In the genomic region with DNA sequence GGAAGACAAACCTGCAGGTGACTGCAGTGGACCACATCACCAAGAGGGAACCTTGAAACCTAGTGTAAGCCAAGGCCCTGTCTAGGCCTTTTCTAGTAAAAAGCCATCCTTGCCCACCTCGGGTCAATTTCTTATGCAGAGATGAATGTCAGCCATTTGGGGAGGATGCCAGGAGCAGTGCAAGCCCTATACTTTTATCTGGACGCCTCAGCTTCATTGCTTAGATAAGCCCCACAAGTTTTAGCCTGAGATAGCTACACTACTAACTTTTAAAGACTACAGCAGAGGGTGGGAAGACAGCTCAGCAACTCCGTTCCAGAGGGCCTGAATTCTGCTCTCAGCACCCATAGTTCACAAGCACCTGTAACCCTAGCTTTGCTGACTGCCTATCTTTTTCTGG, we compare ENCODE assay signal across 10 mouse cellular contexts. TPM values are rescaled to one million over a fixed set of nuclear protein-coding genes. Genes with fewer than 3 reads are reported as not detected.
DNase-seq lines count a peak whose midpoint lies in the region; ATAC-seq lines count a peak whose summit lies in the region.
"Had no signal": no experiment of that assay in that cellular context is flagged by ENCODE, and none has a peak within 500 bp of the region (broad histone marks: within the 10 kb centered on the region; RNA-seq: fewer than 3 reads in every experiment).

No protein-coding gene starts in this region.

- H3K9me3 ChIP-seq in forebrain, embryonic 10.5 days, result peaks cover 9% of the 10 kb centered on the region
- H3K9me3 ChIP-seq in forebrain, embryonic 15.5 days, result no peaks in the 10 kb centered on the region
- H3K9me3 ChIP-seq in midbrain, embryonic 10.5 days (replicated peaks), result peaks cover 7% of the 10 kb centered on the region
- H3K9me3 ChIP-seq in midbrain, embryonic 11.5 days (ENCODE audit: control insufficient read depth, low read length), result no peaks in the 10 kb centered on the region; the same call in 1 of the 2 replicates
- no peaks in the 10 kb centered on the region; the same call in 1 of the 2 replicates for H3K9me3 ChIP-seq in limb, embryonic 10.5 days (replicated peaks)
- H3K9me3 ChIP-seq in neural tube, embryonic 13.5 days, result no peaks in the 10 kb centered on the region

- no peak overlapping the region for H3K9ac ChIP-seq in forebrain, embryonic 15.5 days (replicated peaks)
- no peak overlapping the region for H3K9ac ChIP-seq in midbrain, embryonic 11.5 days (ENCODE audit: low read length)
- H3K9ac ChIP-seq in neural tube, embryonic 13.5 days, result no peak overlapping the region

- H3K27ac ChIP-seq in forebrain, embryonic 10.5 days, result no peak overlapping the region
- no peak overlapping the region for H3K27ac ChIP-seq in forebrain, embryonic 15.5 days (replicated peaks)
- no peak overlapping the region for H3K27ac ChIP-seq in midbrain, embryonic 10.5 days (replicated peaks)
- H3K27ac ChIP-seq in midbrain, embryonic 11.5 days (ENCODE audit: low read depth, low read length), result no peak overlapping the region
- H3K27ac ChIP-seq in limb, embryonic 10.5 days, result no peak overlapping the region
- no peak overlapping the region for H3K27ac ChIP-seq in neural tube, embryonic 13.5 days (replicated peaks)

- no peak for DNase-seq in forebrain, embryonic 10.5 days (ENCODE audit: extremely low spot score, low spot score)
- DNase-seq in midbrain, embryonic 10.5 days (ENCODE audit: low spot score), result no peak
- no peak for DNase-seq in midbrain, embryonic 11.5 days (ENCODE audit: low spot score, missing footprints)
- no peak for DNase-seq in limb, embryonic 10.5 days (ENCODE audit: low spot score)
- no peak for DNase-seq in right cerebral cortex, adult 18-20 months
- no peak for DNase-seq in kidney, adult 9 months
- DNase-seq: cerebellum, adult 18-20 months had no signal

- H3K4me3 ChIP-seq in forebrain, embryonic 10.5 days, result peak overlapping the region; percentile 100; the same call in 1 of the 2 replicates
- H3K4me3 ChIP-seq in forebrain, embryonic 15.5 days, result no peak overlapping the region
- H3K4me3 ChIP-seq in midbrain, embryonic 10.5 days, result 0 out of 2 replicates have a peak overlapping the region, but pooled peaks have one; percentile 12
- H3K4me3 ChIP-seq in midbrain, embryonic 11.5 days (ENCODE audit: low read depth, low read length), result no peak overlapping the region
- peak overlapping the region; percentile 84; the same call in 1 of the 2 replicates for H3K4me3 ChIP-seq in limb, embryonic 10.5 days
- no peak overlapping the region for H3K4me3 ChIP-seq in neural tube, embryonic 13.5 days

- peaks cover 39% of the 10 kb centered on the region for H3K4me1 ChIP-seq in forebrain, embryonic 10.5 days
- peaks cover 35% of the 10 kb centered on the region for H3K4me1 ChIP-seq in forebrain, embryonic 15.5 days
- H3K4me1 ChIP-seq in midbrain, embryonic 10.5 days, result peaks cover 39% of the 10 kb centered on the region
- H3K4me1 ChIP-seq in midbrain, embryonic 11.5 days (ENCODE audit: control insufficient read depth, insufficient read depth, low read length), result peaks cover 20% of the 10 kb centered on the region
- peaks cover 35% of the 10 kb centered on the region for H3K4me1 ChIP-seq in limb, embryonic 10.5 days
- peaks cover 38% of the 10 kb centered on the region for H3K4me1 ChIP-seq in neural tube, embryonic 13.5 days (replicated peaks)

- no peak for ATAC-seq in forebrain, embryonic 15.5 days (replicated peaks)
- ATAC-seq in midbrain, embryonic 11.5 days (ENCODE audit: low FRiP score), result no peak
- ATAC-seq in neural tube, embryonic 13.5 days (ENCODE audit: low read depth), result no peak

- H3K4me2 ChIP-seq in forebrain, embryonic 15.5 days (replicated peaks), result no peak overlapping the region
- H3K4me2 ChIP-seq in midbrain, embryonic 11.5 days, result no peak overlapping the region
- peak overlapping the region; percentile 100; the same call in 1 of the 2 replicates for H3K4me2 ChIP-seq in neural tube, embryonic 13.5 days

- H3K27me3 ChIP-seq in forebrain, embryonic 10.5 days (ENCODE audit: poor library complexity, severe bottlenecking), result no peaks in the 10 kb centered on the region
- H3K27me3 ChIP-seq in forebrain, embryonic 15.5 days, result no peaks in the 10 kb centered on the region
- no peaks in the 10 kb centered on the region for H3K27me3 ChIP-seq in midbrain, embryonic 10.5 days (ENCODE audit: low read depth, poor library complexity, severe bottlenecking)
- H3K27me3 ChIP-seq in midbrain, embryonic 11.5 days (ENCODE audit: control insufficient read depth, insufficient read depth, low read length), result no peaks in the 10 kb centered on the region
- H3K27me3 ChIP-seq in limb, embryonic 10.5 days (ENCODE audit: low read depth, poor library complexity, severe bottlenecking), result no peaks in the 10 kb centered on the region
- no peaks in the 10 kb centered on the region for H3K27me3 ChIP-seq in neural tube, embryonic 13.5 days

- H3K36me3 ChIP-seq in forebrain, embryonic 10.5 days (replicated peaks), result peaks cover 47% of the 10 kb centered on the region
- H3K36me3 ChIP-seq in forebrain, embryonic 15.5 days, result peaks cover 23% of the 10 kb centered on the region
- peaks cover 45% of the 10 kb centered on the region for H3K36me3 ChIP-seq in midbrain, embryonic 10.5 days
- peaks cover 12% of the 10 kb centered on the region for H3K36me3 ChIP-seq in midbrain, embryonic 11.5 days (ENCODE audit: control insufficient read depth, insufficient read depth, low read length)
- H3K36me3 ChIP-seq in limb, embryonic 10.5 days, result peaks cover 49% of the 10 kb centered on the region
- H3K36me3 ChIP-seq in neural tube, embryonic 13.5 days, result peaks cover 30% of the 10 kb centered on the region

- 82% methylated on average over 3 of the region's 3 CpGs for WGBS in forebrain, embryonic 10.5 days
- WGBS in forebrain, embryonic 15.5 days, result 88% methylated on average over 3 of the region's 3 CpGs
- WGBS in midbrain, embryonic 10.5 days, result 87% methylated on average over 3 of the region's 3 CpGs
- WGBS in midbrain, embryonic 11.5 days, result 84% methylated on average over 3 of the region's 3 CpGs
- 92% methylated on average over 3 of the region's 3 CpGs for WGBS in limb, embryonic 10.5 days
- WGBS in neural tube, embryonic 13.5 days, result 94% methylated on average over 3 of the region's 3 CpGs

RNA-seq across cellular contexts. Expression of a gene that starts 1.0 kb away (rescaled TPM):
- polyA plus RNA-seq in forebrain, embryonic 10.5 days (2016; fragmentation: Nextera tagmentation; extraction: Ambion mirVana), result 20.2 and 22.2 TPM in 2 replicates
- 37.8 and 40.5 TPM in 2 replicates for polyA plus RNA-seq in forebrain, embryonic 15.5 days (2015; fragmentation: Nextera tagmentation; extraction: Ambion mirVana)
- polyA plus RNA-seq in midbrain, embryonic 10.5 days (2016; fragmentation: Nextera tagmentation; extraction: Ambion mirVana), result 20.3 and 20.5 TPM in 2 replicates
- 2.8 and 3.0 TPM in 2 replicates for polyA plus RNA-seq in midbrain, embryonic 11.5 days (2014; fragmentation: Nextera tagmentation; extraction: Ambion mirVana)
- 25.9 and 27.2 TPM in 2 replicates for polyA plus RNA-seq in limb, embryonic 10.5 days (2016; fragmentation: Nextera tagmentation; extraction: Ambion mirVana)
- polyA plus RNA-seq in neural tube, embryonic 13.5 days (2015; fragmentation: Nextera tagmentation; extraction: Ambion mirVana), result 32.7 and 36.5 TPM in 2 replicates

RNA-seq across cellular contexts. Expression of a gene that starts 13.2 kb away (rescaled TPM):
- polyA plus RNA-seq in forebrain, embryonic 10.5 days (2016; fragmentation: Nextera tagmentation; extraction: Ambion mirVana), result 0.30 and 0.47 TPM in 2 replicates
- polyA plus RNA-seq in forebrain, embryonic 15.5 days (2015; fragmentation: Nextera tagmentation; extraction: Ambion mirVana), result 0.19 and 0.57 TPM in 2 replicates
- 0.10 and 0.22 TPM in 2 replicates for polyA plus RNA-seq in midbrain, embryonic 10.5 days (2016; fragmentation: Nextera tagmentation; extraction: Ambion mirVana)
- polyA plus RNA-seq in midbrain, embryonic 11.5 days (2014; fragmentation: Nextera tagmentation; extraction: Ambion mirVana), result 0.10 and 0.20 TPM in 2 replicates
- 0.71 and 0.93 TPM in 2 replicates for polyA plus RNA-seq in limb, embryonic 10.5 days (2016; fragmentation: Nextera tagmentation; extraction: Ambion mirVana)
- 0.40 TPM in 1 of 2 replicates, not detected in the other for polyA plus RNA-seq in neural tube, embryonic 13.5 days (2015; fragmentation: Nextera tagmentation; extraction: Ambion mirVana)

RNA-seq across cellular contexts. Expression of a gene that starts 13.5 kb away (rescaled TPM):
- polyA plus RNA-seq in forebrain, embryonic 10.5 days (2016; fragmentation: Nextera tagmentation; extraction: Ambion mirVana), result 180 and 186 TPM in 2 replicates
- polyA plus RNA-seq in forebrain, embryonic 15.5 days (2015; fragmentation: Nextera tagmentation; extraction: Ambion mirVana), result 124 and 127 TPM in 2 replicates
- 177 TPM in 2 replicates for polyA plus RNA-seq in midbrain, embryonic 10.5 days (2016; fragmentation: Nextera tagmentation; extraction: Ambion mirVana)
- polyA plus RNA-seq in midbrain, embryonic 11.5 days (2014; fragmentation: Nextera tagmentation; extraction: Ambion mirVana), result 152 and 161 TPM in 2 replicates
- 196 and 201 TPM in 2 replicates for polyA plus RNA-seq in limb, embryonic 10.5 days (2016; fragmentation: Nextera tagmentation; extraction: Ambion mirVana)
- 153 and 159 TPM in 2 replicates for polyA plus RNA-seq in neural tube, embryonic 13.5 days (2015; fragmentation: Nextera tagmentation; extraction: Ambion mirVana)

RNA-seq across cellular contexts. Expression of a gene that starts 40.4 kb away (rescaled TPM):
- 53.6 and 54.0 TPM in 2 replicates for polyA plus RNA-seq in forebrain, embryonic 10.5 days (2016; fragmentation: Nextera tagmentation; extraction: Ambion mirVana)
- 61.3 and 64.9 TPM in 2 replicates for polyA plus RNA-seq in forebrain, embryonic 15.5 days (2015; fragmentation: Nextera tagmentation; extraction: Ambion mirVana)
- 51.8 and 61.1 TPM in 2 replicates for polyA plus RNA-seq in midbrain, embryonic 10.5 days (2016; fragmentation: Nextera tagmentation; extraction: Ambion mirVana)
- 44.6 and 46.1 TPM in 2 replicates for polyA plus RNA-seq in midbrain, embryonic 11.5 days (2014; fragmentation: Nextera tagmentation; extraction: Ambion mirVana)
- 59.0 and 63.4 TPM in 2 replicates for polyA plus RNA-seq in limb, embryonic 10.5 days (2016; fragmentation: Nextera tagmentation; extraction: Ambion mirVana)
- polyA plus RNA-seq in neural tube, embryonic 13.5 days (2015; fragmentation: Nextera tagmentation; extraction: Ambion mirVana), result 52.9 and 61.6 TPM in 2 replicates

RNA-seq across cellular contexts. Expression of a gene that starts 46.2 kb away (rescaled TPM):
- polyA plus RNA-seq in forebrain, embryonic 10.5 days (2016; fragmentation: Nextera tagmentation; extraction: Ambion mirVana), result 0.06 and 0.12 TPM in 2 replicates
- 0.66 and 0.75 TPM in 2 replicates for polyA plus RNA-seq in forebrain, embryonic 15.5 days (2015; fragmentation: Nextera tagmentation; extraction: Ambion mirVana)
- polyA plus RNA-seq in midbrain, embryonic 10.5 days (2016; fragmentation: Nextera tagmentation; extraction: Ambion mirVana), result 0.06 TPM in 2 replicates
- not detected in 2 replicates for polyA plus RNA-seq in midbrain, embryonic 11.5 days (2014; fragmentation: Nextera tagmentation; extraction: Ambion mirVana)
- polyA plus RNA-seq in limb, embryonic 10.5 days (2016; fragmentation: Nextera tagmentation; extraction: Ambion mirVana), result 0.10 and 0.11 TPM in 2 replicates
- 0.14 TPM in 1 of 2 replicates, not detected in the other for polyA plus RNA-seq in neural tube, embryonic 13.5 days (2015; fragmentation: Nextera tagmentation; extraction: Ambion mirVana)
- polyA plus RNA-seq: macrophage had no signal

Comparison
In these comparisons a context has a peak if more than half of its experiments do, and no peak if none do; other contexts are left out.
1. H3K4me3 ChIP-seq: peak in forebrain, embryonic 10.5 days (single experiment), midbrain, embryonic 10.5 days (single experiment) and limb, embryonic 10.5 days (single experiment); none in forebrain, embryonic 15.5 days (single experiment), midbrain, embryonic 11.5 days (single experiment) and neural tube, embryonic 13.5 days (single experiment).